Mouse (Mus musculus): ENCODE results near the gene Ankrd31.

DNA sequence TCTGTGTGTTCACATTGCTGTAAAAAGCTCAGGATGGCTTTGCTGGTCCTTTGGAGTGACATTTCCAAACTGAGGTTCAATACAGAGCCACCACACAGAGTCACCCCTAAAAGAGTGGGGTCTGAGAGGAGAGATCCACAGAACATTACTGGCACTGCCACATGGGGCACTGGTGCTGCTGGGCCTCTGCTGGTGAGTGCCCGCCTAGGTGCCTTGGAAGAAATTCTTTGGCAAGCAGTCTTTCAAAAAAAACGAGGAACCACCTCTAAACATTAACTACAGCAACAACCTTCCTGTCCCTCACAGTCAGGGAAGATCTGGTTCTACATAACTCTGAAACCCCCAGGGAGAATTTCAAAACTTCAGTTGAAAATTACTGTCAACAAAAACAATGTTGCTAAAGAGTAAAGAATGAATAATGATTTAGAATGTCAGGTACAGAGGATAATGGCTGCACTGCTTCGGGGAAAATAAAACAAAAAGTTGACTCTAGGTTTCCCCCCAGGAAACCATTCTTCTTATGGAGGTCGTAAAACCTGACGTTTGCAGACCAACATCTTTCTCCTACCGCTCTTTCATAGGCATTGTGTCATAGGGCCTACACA is 188.2 kb downstream of the Ankrd31 start:
- TF ChIP-seq POLR2A (IDR thresholded peaks at IDR 0.05; ENCODE audit: extremely low read depth, insufficient read depth, low read length): no peak
- no peak for TF ChIP-seq CTCF (IDR thresholded peaks at IDR 0.05; ENCODE audit: extremely low read depth, insufficient read depth, low read length)
